In the genomic region with DNA sequence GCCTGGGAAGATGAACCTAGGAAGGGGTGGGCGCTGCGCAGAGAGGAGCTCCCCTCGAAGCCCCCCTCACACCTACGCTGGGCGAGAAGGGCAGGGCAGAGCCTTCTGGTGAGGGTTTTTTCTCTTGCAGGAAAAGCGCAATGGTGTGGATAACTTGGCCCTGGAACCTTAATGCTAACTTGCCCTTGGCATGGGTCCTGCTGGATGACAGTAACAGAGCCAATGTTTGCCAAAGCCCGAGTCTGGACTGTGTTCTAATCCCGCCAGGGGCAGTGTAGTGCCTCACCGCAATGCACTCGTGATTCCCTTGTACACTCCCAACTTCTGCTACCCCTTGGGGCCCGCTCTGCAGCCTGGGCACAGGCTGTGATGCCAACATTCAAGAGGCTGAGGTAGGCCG, we compare ENCODE assay signal across 15 mouse cellular contexts. TPM values are rescaled to one million over a fixed set of nuclear protein-coding genes. Genes with fewer than 3 reads are reported as not detected.
DNase-seq lines count a peak whose midpoint lies in the region; ATAC-seq and TF ChIP-seq lines count a peak whose summit lies in the region.
"Had no signal": no experiment of that assay in that cellular context is flagged by ENCODE, and none has a peak within 500 bp of the region (broad histone marks: within the 10 kb centered on the region; RNA-seq: fewer than 3 reads in every experiment).

No protein-coding gene starts in this region.

- no peaks in the 10 kb centered on the region for H3K9me3 ChIP-seq in forebrain, embryonic 10.5 days
- H3K9me3 ChIP-seq in forebrain, postnatal 0 days (ENCODE audit: low read length): no peaks in the 10 kb centered on the region
- H3K9me3 ChIP-seq in liver, embryonic 13.5 days (replicated peaks): no peaks in the 10 kb centered on the region
- no peaks in the 10 kb centered on the region for H3K9me3 ChIP-seq in forebrain, embryonic 16.5 days (ENCODE audit: control insufficient read depth, low read length)
- H3K9me3 ChIP-seq: heart, embryonic 13.5 days; neural tube, embryonic 15.5 days had no signal

- no peak overlapping the region for H3K4me3 ChIP-seq in forebrain, embryonic 10.5 days
- H3K4me3 ChIP-seq in forebrain, postnatal 0 days (ENCODE audit: low read depth, low read length): no peak overlapping the region
- H3K4me3 ChIP-seq in liver, embryonic 13.5 days (replicated peaks): no peak overlapping the region
- H3K4me3 ChIP-seq in forebrain, embryonic 16.5 days (replicated peaks; ENCODE audit: low read length): no peak overlapping the region
- H3K4me3 ChIP-seq: heart, embryonic 13.5 days; neural tube, embryonic 15.5 days had no signal

- peak overlapping the region; percentile 53; the same call in 1 of the 2 replicates for H3K27ac ChIP-seq in forebrain, embryonic 10.5 days
- H3K27ac ChIP-seq in forebrain, postnatal 0 days (ENCODE audit: low read depth, low read length): no peak overlapping the region
- peak overlapping the region; percentile 43; the same call in 1 of the 2 replicates for H3K27ac ChIP-seq in liver, embryonic 13.5 days
- no peak overlapping the region for H3K27ac ChIP-seq in forebrain, embryonic 16.5 days (ENCODE audit: low read length)
- H3K27ac ChIP-seq: heart, embryonic 13.5 days; hindbrain, embryonic 14.5 days; neural tube, embryonic 15.5 days had no signal

- WGBS in forebrain, embryonic 10.5 days: 84% methylated on average over 12 of the region's 12 CpGs
- 85% methylated on average over 12 of the region's 12 CpGs for WGBS in forebrain, postnatal 0 days
- WGBS in liver, embryonic 13.5 days (ENCODE audit: insufficient replicate concordance): 72% methylated on average over 12 of the region's 12 CpGs
- WGBS in forebrain, embryonic 16.5 days: 84% methylated on average over 12 of the region's 12 CpGs

- peaks cover 23% of the 10 kb centered on the region for H3K4me1 ChIP-seq in forebrain, embryonic 10.5 days
- H3K4me1 ChIP-seq in forebrain, postnatal 0 days (ENCODE audit: insufficient read depth): 0 out of 2 replicates have a peak, but pooled peaks cover 4% of the 10 kb centered on the region
- peaks cover 38% of the 10 kb centered on the region for H3K4me1 ChIP-seq in liver, embryonic 13.5 days (replicated peaks)
- peaks cover 8% of the 10 kb centered on the region for H3K4me1 ChIP-seq in forebrain, embryonic 16.5 days (replicated peaks; ENCODE audit: control insufficient read depth, insufficient read depth, low read length)

- no peak for DNase-seq in forebrain, embryonic 10.5 days (ENCODE audit: extremely low spot score, low spot score)
- DNase-seq in forebrain, postnatal 0 days: no peak
- peak; percentile 27 for DNase-seq in NIH3T3 (ENCODE audit: low read depth)
- DNase-seq in kidney, adult 8-10 months: peak; percentile 70 to 76
- no peak for DNase-seq in liver, embryonic 13.5 days
- DNase-seq in gastrocnemius, postnatal 25 days: no peak
- no peak for DNase-seq in layer of hippocampus, adult 9-10 months (ENCODE audit: low spot score)
- DNase-seq: left cerebral cortex, postnatal 4 days; right cerebral cortex, adult 18-20 months; thymus, postnatal 4 days had no signal

- peaks cover 14% of the 10 kb centered on the region for H3K36me3 ChIP-seq in forebrain, embryonic 10.5 days (replicated peaks)
- H3K36me3 ChIP-seq in forebrain, postnatal 0 days (ENCODE audit: insufficient read depth): 0 out of 2 replicates have a peak, but pooled peaks cover 6% of the 10 kb centered on the region
- no peaks in the 10 kb centered on the region for H3K36me3 ChIP-seq in liver, embryonic 13.5 days
- H3K36me3 ChIP-seq in forebrain, embryonic 16.5 days (ENCODE audit: control insufficient read depth, insufficient read depth): no peaks in the 10 kb centered on the region

- H3K27me3 ChIP-seq in forebrain, embryonic 10.5 days (ENCODE audit: poor library complexity, severe bottlenecking): no peaks in the 10 kb centered on the region
- no peaks in the 10 kb centered on the region for H3K27me3 ChIP-seq in forebrain, postnatal 0 days (ENCODE audit: insufficient read depth, low read length)
- 0 out of 2 replicates have a peak, but pooled peaks cover 5% of the 10 kb centered on the region for H3K27me3 ChIP-seq in liver, embryonic 13.5 days
- no peaks in the 10 kb centered on the region for H3K27me3 ChIP-seq in forebrain, embryonic 16.5 days (replicated peaks; ENCODE audit: control insufficient read depth, insufficient read depth, low read length)
- H3K27me3 ChIP-seq: heart, embryonic 13.5 days; neural tube, embryonic 15.5 days had no signal

- no peak for TF ChIP-seq CTCF in forebrain, postnatal 0 days (IDR thresholded peaks at IDR 0.05; ENCODE audit: low read depth)

- no peak overlapping the region for H3K4me2 ChIP-seq in forebrain, postnatal 0 days (ENCODE audit: low read depth)
- H3K4me2 ChIP-seq in liver, embryonic 13.5 days: peak overlapping the region; percentile 19; the same call in 1 of the 2 replicates
- H3K4me2 ChIP-seq in forebrain, embryonic 16.5 days (ENCODE audit: low read length): no peak overlapping the region
- H3K4me2 ChIP-seq: hindbrain, embryonic 14.5 days; neural tube, embryonic 15.5 days had no signal

- no peak for ATAC-seq in forebrain, postnatal 0 days
- ATAC-seq in liver, embryonic 13.5 days (ENCODE audit: low read depth): no peak
- no peak for ATAC-seq in forebrain, embryonic 16.5 days

- H3K9ac ChIP-seq in forebrain, postnatal 0 days: no peak overlapping the region
- H3K9ac ChIP-seq in liver, embryonic 13.5 days: no peak overlapping the region
- no peak overlapping the region for H3K9ac ChIP-seq in forebrain, embryonic 16.5 days (replicated peaks; ENCODE audit: low read depth, low read length)
- H3K9ac ChIP-seq: hindbrain, embryonic 14.5 days; neural tube, embryonic 15.5 days had no signal

RNA-seq across cellular contexts. Expression of gene Smim22, which starts 1.0 kb away (rescaled TPM):
- 1.7 and 2.5 TPM in 2 replicates for polyA plus RNA-seq in forebrain, embryonic 10.5 days (2016; fragmentation: Nextera tagmentation; extraction: Ambion mirVana)
- not detected in 2 replicates for total RNA-seq in forebrain, postnatal 0 days (2014; rRNA removed)
- 0.87 and 1.8 TPM in 2 replicates for polyA plus RNA-seq in forebrain, postnatal 0 days (2015; fragmentation: Nextera tagmentation; extraction: Ambion mirVana)
- polyA plus RNA-seq in liver, embryonic 13.5 days (2015; fragmentation: Nextera tagmentation; extraction: Ambion mirVana): 4.6 and 6.3 TPM in 2 replicates
- not detected for total RNA-seq in gastrocnemius, postnatal 25 days (2021)
- polyA plus RNA-seq in forebrain, embryonic 16.5 days (2015; fragmentation: Nextera tagmentation; extraction: Ambion mirVana): 1.3 TPM in 1 of 2 replicates, not detected in the other
- total RNA-seq: layer of hippocampus, postnatal 10 days; left cerebral cortex, postnatal 4 days had no signal

RNA-seq across cellular contexts. Expression of gene Rogdi, which starts 5.3 kb away (rescaled TPM):
- polyA plus RNA-seq in forebrain, embryonic 10.5 days (2016; fragmentation: Nextera tagmentation; extraction: Ambion mirVana): 60.1 and 61.8 TPM in 2 replicates
- total RNA-seq in forebrain, postnatal 0 days (2014; rRNA removed): 55.3 and 75.3 TPM in 2 replicates
- 107 and 130 TPM in 2 replicates for polyA plus RNA-seq in forebrain, postnatal 0 days (2015; fragmentation: Nextera tagmentation; extraction: Ambion mirVana)
- polyA plus RNA-seq in liver, embryonic 13.5 days (2015; fragmentation: Nextera tagmentation; extraction: Ambion mirVana): 42.6 and 45.7 TPM in 2 replicates
- 1 to 10 TPM; 7.8 to 9.3 TPM for total RNA-seq in gastrocnemius, postnatal 25 days (2021)
- 83.1 and 114 TPM in 2 replicates for polyA plus RNA-seq in forebrain, embryonic 16.5 days (2015; fragmentation: Nextera tagmentation; extraction: Ambion mirVana)

RNA-seq across cellular contexts. Expression of gene Sept12, which starts 10.4 kb away (rescaled TPM):
- polyA plus RNA-seq in forebrain, embryonic 10.5 days (2016; fragmentation: Nextera tagmentation; extraction: Ambion mirVana): not detected in 2 replicates
- total RNA-seq in forebrain, postnatal 0 days (2014; rRNA removed): not detected in 2 replicates
- not detected in 2 replicates for polyA plus RNA-seq in forebrain, postnatal 0 days (2015; fragmentation: Nextera tagmentation; extraction: Ambion mirVana)
- not detected in 2 replicates for polyA plus RNA-seq in liver, embryonic 13.5 days (2015; fragmentation: Nextera tagmentation; extraction: Ambion mirVana)
- total RNA-seq in gastrocnemius, postnatal 25 days (2021): not detected
- polyA plus RNA-seq in forebrain, embryonic 16.5 days (2015; fragmentation: Nextera tagmentation; extraction: Ambion mirVana): not detected in 2 replicates
- total RNA-seq: layer of hippocampus, postnatal 10 days; left cerebral cortex, postnatal 4 days had no signal
- polyA plus RNA-seq: heart, embryonic 13.5 days; hindbrain, embryonic 14.5 days; neural tube, embryonic 15.5 days had no signal

RNA-seq across cellular contexts. Expression of gene Glyr1, which starts 41.6 kb away (rescaled TPM):
- 216 and 223 TPM in 2 replicates for polyA plus RNA-seq in forebrain, embryonic 10.5 days (2016; fragmentation: Nextera tagmentation; extraction: Ambion mirVana)
- 180 and 186 TPM in 2 replicates for total RNA-seq in forebrain, postnatal 0 days (2014; rRNA removed)
- polyA plus RNA-seq in forebrain, postnatal 0 days (2015; fragmentation: Nextera tagmentation; extraction: Ambion mirVana): 138 and 157 TPM in 2 replicates
- 44.6 and 53.8 TPM in 2 replicates for polyA plus RNA-seq in liver, embryonic 13.5 days (2015; fragmentation: Nextera tagmentation; extraction: Ambion mirVana)
- 10 to 100 TPM; 31.2 to 31.8 TPM for total RNA-seq in gastrocnemius, postnatal 25 days (2021)
- 200 and 213 TPM in 2 replicates for polyA plus RNA-seq in forebrain, embryonic 16.5 days (2015; fragmentation: Nextera tagmentation; extraction: Ambion mirVana)

RNA-seq across cellular contexts. Expression of gene Ubn1, which starts 41.8 kb away (rescaled TPM):
- polyA plus RNA-seq in forebrain, embryonic 10.5 days (2016; fragmentation: Nextera tagmentation; extraction: Ambion mirVana): 16.1 and 17.1 TPM in 2 replicates
- total RNA-seq in forebrain, postnatal 0 days (2014; rRNA removed): 24.2 and 34.9 TPM in 2 replicates
- polyA plus RNA-seq in forebrain, postnatal 0 days (2015; fragmentation: Nextera tagmentation; extraction: Ambion mirVana): 4.7 and 7.0 TPM in 2 replicates
- polyA plus RNA-seq in liver, embryonic 13.5 days (2015; fragmentation: Nextera tagmentation; extraction: Ambion mirVana): 8.6 and 8.9 TPM in 2 replicates
- total RNA-seq in gastrocnemius, postnatal 25 days (2021): 10 to 100 TPM; 21.5 to 23.4 TPM
- polyA plus RNA-seq in forebrain, embryonic 16.5 days (2015; fragmentation: Nextera tagmentation; extraction: Ambion mirVana): 15.0 and 15.5 TPM in 2 replicates

Comparison
In these comparisons a context has a peak if more than half of its experiments do, and no peak if none do; other contexts are left out.
1. H3K27ac ChIP-seq: peak in forebrain, embryonic 10.5 days (single experiment) and liver, embryonic 13.5 days (single experiment); none in forebrain, postnatal 0 days (single experiment) and forebrain, embryonic 16.5 days (single experiment).
2. DNase-seq: peak in NIH3T3 (single experiment) and kidney, adult 8-10 months (2 of 2); none in forebrain, embryonic 10.5 days (single experiment), forebrain, postnatal 0 days (single experiment), liver, embryonic 13.5 days (single experiment), gastrocnemius, postnatal 25 days (single experiment) and layer of hippocampus, adult 9-10 months (single experiment).